Mouse (Mus musculus): Measurements from ENCODE around the gene Tmem132d. TPM values are rescaled to one million over a fixed set of nuclear protein-coding genes. Genes with fewer than 3 reads are reported as not detected.

Tmem132d gene
- polyA plus RNA-seq, 1 experiment from 2014 or later, result not detected

GRCm38 (mm10) chr5:127852305-127852704 lies 580.6 kb downstream of the Tmem132d start:
- no peaks in the 10 kb centered on the region for H3K27me3 ChIP-seq (replicated peaks; ENCODE audit: control insufficient read depth, insufficient read depth, low read length)
- no peak overlapping the region for H3K9ac ChIP-seq (ENCODE audit: low read depth, low read length)
- DNase-seq (ENCODE audit: low spot score), result no peak
- H3K4me3 ChIP-seq (ENCODE audit: low read depth, low read length), result no peak overlapping the region
- 78% methylated on average over 1 of the region's 1 CpGs for WGBS
- H3K36me3 ChIP-seq (ENCODE audit: control insufficient read depth, insufficient read depth, low read length), result no peaks in the 10 kb centered on the region
- ATAC-seq (replicated peaks; ENCODE audit: low FRiP score), result no peak
- no peaks in the 10 kb centered on the region; the same call in 1 of the 2 replicates for H3K9me3 ChIP-seq (ENCODE audit: control insufficient read depth, low read length)
- H3K4me2 ChIP-seq, result no peak overlapping the region
- H3K27ac ChIP-seq (ENCODE audit: low read depth, low read length), result no peak overlapping the region
- H3K4me1 ChIP-seq (replicated peaks; ENCODE audit: control insufficient read depth, insufficient read depth, low read length), result no peaks in the 10 kb centered on the region

- no peaks in the 10 kb centered on the region for H3K36me3 ChIP-seq (ENCODE audit: control insufficient read depth, insufficient read depth, low read length)
- ATAC-seq (replicated peaks; ENCODE audit: low FRiP score) (no peak), DNase-seq (ENCODE audit: low spot score) (no peak)
- no peak overlapping the region for H3K4me2 ChIP-seq
- H3K27ac ChIP-seq (ENCODE audit: low read depth, low read length), result no peak overlapping the region
- peaks cover 3% of the 10 kb centered on the region; the same call in 1 of the 2 replicates for H3K9me3 ChIP-seq (ENCODE audit: control insufficient read depth, low read length)
- no peaks in the 10 kb centered on the region for H3K27me3 ChIP-seq (replicated peaks; ENCODE audit: control insufficient read depth, insufficient read depth, low read length)
- no peak overlapping the region for H3K9ac ChIP-seq (ENCODE audit: low read depth, low read length)
- H3K4me3 ChIP-seq (ENCODE audit: low read depth, low read length), result no peak overlapping the region
- 80% methylated on average over 2 of the region's 2 CpGs for WGBS
- no peaks in the 10 kb centered on the region for H3K4me1 ChIP-seq (replicated peaks; ENCODE audit: control insufficient read depth, insufficient read depth, low read length)
Measured at GRCm38 (mm10) chr5:127831791-127832190, 601.1 kb downstream of the Tmem132d start.

- no peak overlapping the region for H3K4me2 ChIP-seq
- no peak overlapping the region for H3K4me3 ChIP-seq (ENCODE audit: low read depth, low read length)
- no peak for ATAC-seq (replicated peaks; ENCODE audit: low FRiP score)
- no peak overlapping the region for H3K9ac ChIP-seq (ENCODE audit: low read depth, low read length)
- H3K27ac ChIP-seq (ENCODE audit: low read depth, low read length), result no peak overlapping the region
- DNase-seq (ENCODE audit: low spot score), result no peak
- 67% methylated on average over 1 of the region's 1 CpGs for WGBS
- no peaks in the 10 kb centered on the region for H3K36me3 ChIP-seq (ENCODE audit: control insufficient read depth, insufficient read depth, low read length)
- peaks cover 5% of the 10 kb centered on the region; the same call in 1 of the 2 replicates for H3K9me3 ChIP-seq (ENCODE audit: control insufficient read depth, low read length)
- no peaks in the 10 kb centered on the region for H3K4me1 ChIP-seq (replicated peaks; ENCODE audit: control insufficient read depth, insufficient read depth, low read length)
- H3K27me3 ChIP-seq (replicated peaks; ENCODE audit: control insufficient read depth, insufficient read depth, low read length), result no peaks in the 10 kb centered on the region
Measured at GRCm38 (mm10) chr5:127830831-127831230, 602.0 kb downstream of the Tmem132d start.

- H3K9ac ChIP-seq (ENCODE audit: low read depth, low read length), result no peak overlapping the region
- H3K4me2 ChIP-seq, result no peak overlapping the region
- H3K36me3 ChIP-seq (ENCODE audit: control insufficient read depth, insufficient read depth, low read length), result no peaks in the 10 kb centered on the region
- H3K27me3 ChIP-seq (replicated peaks; ENCODE audit: control insufficient read depth, insufficient read depth, low read length), result no peaks in the 10 kb centered on the region
- no peak for DNase-seq (ENCODE audit: low spot score)
- 79% methylated on average over 6 of the region's 6 CpGs for WGBS
- peaks cover 6% of the 10 kb centered on the region; the same call in 1 of the 2 replicates for H3K9me3 ChIP-seq (ENCODE audit: control insufficient read depth, low read length)
- ATAC-seq (replicated peaks; ENCODE audit: low FRiP score), result no peak
- no peaks in the 10 kb centered on the region for H3K4me1 ChIP-seq (replicated peaks; ENCODE audit: control insufficient read depth, insufficient read depth, low read length)
- H3K4me3 ChIP-seq (ENCODE audit: low read depth, low read length), result no peak overlapping the region
- H3K27ac ChIP-seq (ENCODE audit: low read depth, low read length), result no peak overlapping the region
Measured at GRCm38 (mm10) chr5:127828756-127829155, 604.1 kb downstream of the Tmem132d start.

- Histone ChIP-seq H3K27me3 (replicated peaks; ENCODE audit: control insufficient read depth, insufficient read depth, low read length) (no peaks in the 10 kb centered on the region), H3K4me2 (no peak overlapping the region), H3K9me3 (ENCODE audit: control insufficient read depth, low read length) (peaks cover 9% of the 10 kb centered on the region; the same call in 1 of the 2 replicates), H3K36me3 (ENCODE audit: control insufficient read depth, insufficient read depth, low read length) (no peaks in the 10 kb centered on the region), H3K27ac (ENCODE audit: low read depth, low read length) (no peak overlapping the region), H3K9ac (ENCODE audit: low read depth, low read length) (no peak overlapping the region), H3K4me1 (replicated peaks; ENCODE audit: control insufficient read depth, insufficient read depth, low read length) (no peaks in the 10 kb centered on the region), H3K4me3 (ENCODE audit: low read depth, low read length) (no peak overlapping the region)
- ATAC-seq (replicated peaks; ENCODE audit: low FRiP score), result no peak
- 28% methylated on average over 1 of the region's 1 CpGs for WGBS
- DNase-seq (ENCODE audit: low spot score), result no peak
Measured at GRCm38 (mm10) chr5:127821960-127822359, 610.9 kb downstream of the Tmem132d start.

- no peak overlapping the region for H3K27ac ChIP-seq (ENCODE audit: low read depth, low read length)
- H3K36me3 ChIP-seq (ENCODE audit: control insufficient read depth, insufficient read depth, low read length), result no peaks in the 10 kb centered on the region
- no peak overlapping the region for H3K9ac ChIP-seq (ENCODE audit: low read depth, low read length)
- no peak overlapping the region for H3K4me3 ChIP-seq (ENCODE audit: low read depth, low read length)
- H3K4me2 ChIP-seq, result no peak overlapping the region
- H3K27me3 ChIP-seq (replicated peaks; ENCODE audit: control insufficient read depth, insufficient read depth, low read length), result no peaks in the 10 kb centered on the region
- no peak for DNase-seq (ENCODE audit: low spot score)
- ATAC-seq (replicated peaks; ENCODE audit: low FRiP score), result no peak
- H3K4me1 ChIP-seq (replicated peaks; ENCODE audit: control insufficient read depth, insufficient read depth, low read length), result no peaks in the 10 kb centered on the region
- WGBS, result 74% methylated on average over 8 of the region's 8 CpGs
- H3K9me3 ChIP-seq (ENCODE audit: control insufficient read depth, low read length), result peaks cover 6% of the 10 kb centered on the region; the same call in 1 of the 2 replicates
Measured at GRCm38 (mm10) chr5:127815292-127815691, 617.6 kb downstream of the Tmem132d start.

- no peaks in the 10 kb centered on the region for H3K36me3 ChIP-seq (ENCODE audit: control insufficient read depth, insufficient read depth, low read length)
- no peak overlapping the region for H3K4me3 ChIP-seq (ENCODE audit: low read depth, low read length)
- no peak overlapping the region for H3K9ac ChIP-seq (ENCODE audit: low read depth, low read length)
- H3K9me3 ChIP-seq (ENCODE audit: control insufficient read depth, low read length), result 0 out of 2 replicates have a peak, but pooled peaks cover under 1% of the 10 kb centered on the region
- ATAC-seq (replicated peaks; ENCODE audit: low FRiP score), result no peak
- H3K4me2 ChIP-seq, result no peak overlapping the region
- no peaks in the 10 kb centered on the region for H3K4me1 ChIP-seq (replicated peaks; ENCODE audit: control insufficient read depth, insufficient read depth, low read length)
- DNase-seq (ENCODE audit: low spot score), result no peak
- WGBS, result 70% methylated on average over 3 of the region's 3 CpGs
- H3K27me3 ChIP-seq (replicated peaks; ENCODE audit: control insufficient read depth, insufficient read depth, low read length), result no peaks in the 10 kb centered on the region
- no peak overlapping the region for H3K27ac ChIP-seq (ENCODE audit: low read depth, low read length)
Measured at GRCm38 (mm10) chr5:127807419-127807818, 625.5 kb downstream of the Tmem132d start.

- WGBS, result 89% methylated on average over 12 of the region's 12 CpGs
- ATAC-seq (replicated peaks; ENCODE audit: low FRiP score), result no peak
Measured at GRCm38 (mm10) chr5:127806850-127807249, 626.0 kb downstream of the Tmem132d start.

GRCm38 (mm10) chr5:127800907-127801306 lies 632.0 kb downstream of the Tmem132d start:
- H3K4me1 ChIP-seq (replicated peaks; ENCODE audit: control insufficient read depth, insufficient read depth, low read length), result no peaks in the 10 kb centered on the region
- no peaks in the 10 kb centered on the region for H3K36me3 ChIP-seq (ENCODE audit: control insufficient read depth, insufficient read depth, low read length)
- no peak overlapping the region for H3K9ac ChIP-seq (ENCODE audit: low read depth, low read length)
- ATAC-seq (replicated peaks; ENCODE audit: low FRiP score) (no peak), DNase-seq (ENCODE audit: low spot score) (no peak)
- H3K27ac ChIP-seq (ENCODE audit: low read depth, low read length), result no peak overlapping the region
- no peaks in the 10 kb centered on the region for H3K27me3 ChIP-seq (replicated peaks; ENCODE audit: control insufficient read depth, insufficient read depth, low read length)
- H3K4me2 ChIP-seq, result no peak overlapping the region
- WGBS, result 66% methylated on average over 4 of the region's 4 CpGs
- no peaks in the 10 kb centered on the region for H3K9me3 ChIP-seq (ENCODE audit: control insufficient read depth, low read length)
- no peak overlapping the region for H3K4me3 ChIP-seq (ENCODE audit: low read depth, low read length)

More at GRCm38 (mm10) chr5:127806850-127807249, 626.0 kb downstream of the Tmem132d start:
- Histone ChIP-seq H3K27ac (ENCODE audit: low read depth, low read length) (no peak overlapping the region), H3K4me1 (replicated peaks; ENCODE audit: control insufficient read depth, insufficient read depth, low read length) (no peaks in the 10 kb centered on the region), H3K4me2 (no peak overlapping the region), H3K36me3 (ENCODE audit: control insufficient read depth, insufficient read depth, low read length) (no peaks in the 10 kb centered on the region), H3K9ac (ENCODE audit: low read depth, low read length) (no peak overlapping the region), H3K27me3 (replicated peaks; ENCODE audit: control insufficient read depth, insufficient read depth, low read length) (no peaks in the 10 kb centered on the region), H3K9me3 (ENCODE audit: control insufficient read depth, low read length) (no peaks in the 10 kb centered on the region), H3K4me3 (ENCODE audit: low read depth, low read length) (no peak overlapping the region)
- DNase-seq (ENCODE audit: low spot score), result no peak
